Mouse (Mus musculus) liver, embryonic 14.5 days (tissue): ENCODE measurements around the gene Mef2c.

Experiments used
- CTCF ChIP-seq: IDR thresholded peaks from 2 replicates; pipeline ENCODE4 v1.5.1; 2016; ENCODE audit warnings: antibody characterized with exemption, low read depth, control low read depth
- EP300 ChIP-seq: IDR thresholded peaks from 2 replicates; pipeline ENCODE4 v1.6.1; 2016; ENCODE audit warnings: antibody characterized with exemption, low read depth

DNA sequence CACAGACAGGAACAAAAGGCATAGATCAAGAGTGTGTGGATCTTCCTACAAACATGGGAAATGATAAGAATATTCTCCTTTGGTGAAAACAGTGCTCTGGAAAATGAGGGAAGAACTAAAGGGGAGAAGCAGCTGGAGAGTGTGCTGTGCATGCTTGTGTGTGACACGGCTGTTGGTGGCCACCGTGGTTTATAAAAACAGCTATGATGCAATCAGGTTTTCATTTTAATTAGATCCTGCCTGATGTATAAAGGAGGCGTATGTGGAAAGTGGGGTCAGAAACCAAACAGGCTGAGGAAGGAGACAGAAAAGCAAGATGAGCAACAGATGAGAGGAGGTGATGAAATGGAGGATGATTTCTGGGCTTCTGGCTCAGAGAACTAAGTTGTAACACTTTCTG, 112.0 kb downstream of the Mef2c start:
- TF ChIP-seq CTCF (no peak), EP300 (no peak)
